Comparison of ENCODE assay signal across 25 mouse cellular contexts in the genomic region with DNA sequence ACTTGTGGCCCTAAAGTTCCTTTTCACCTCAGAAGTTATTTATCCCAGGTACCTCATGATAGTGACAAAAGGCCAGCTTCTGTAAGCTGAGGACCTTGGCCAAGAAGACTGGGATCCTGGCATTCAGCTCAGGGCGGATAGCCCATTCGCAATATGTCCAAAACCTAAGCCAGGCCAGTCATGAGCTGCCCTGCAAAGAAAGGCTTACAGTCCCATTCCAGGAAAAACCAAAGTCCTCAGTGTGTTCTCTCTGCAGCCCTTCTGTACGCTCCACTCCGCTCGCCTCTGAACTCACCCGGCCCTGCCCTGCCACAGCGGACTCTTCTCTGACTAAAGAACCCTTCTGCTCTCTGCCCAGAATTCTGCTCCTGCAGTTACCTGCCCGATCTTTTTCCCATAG.
A peak's percentile ranks its signal among the peaks of the same experiment; 100 is the strongest.
DNase-seq lines count a peak whose midpoint lies in the region; ATAC-seq lines count a peak whose summit lies in the region.
"Had no signal": no experiment of that assay in that cellular context is flagged by ENCODE, and none has a peak within 500 bp of the region (broad histone marks: within the 10 kb centered on the region; RNA-seq: fewer than 3 reads in every experiment).

No protein-coding gene starts in this region.

- no peak overlapping the region for H3K4me2 ChIP-seq in midbrain, embryonic 14.5 days (ENCODE audit: low read length)
- H3K4me2 ChIP-seq: heart, embryonic 12.5 days; hindbrain, embryonic 14.5 days; liver, embryonic 13.5 days; midbrain, embryonic 12.5 days; neural tube, embryonic 13.5 days had no signal

- 96% methylated on average over 8 of the region's 8 CpGs for WGBS in midbrain, embryonic 14.5 days

- H3K9ac ChIP-seq in midbrain, embryonic 14.5 days (replicated peaks; ENCODE audit: low read length): no peak overlapping the region
- H3K9ac ChIP-seq: heart, embryonic 12.5 days; hindbrain, embryonic 14.5 days; liver, embryonic 13.5 days; midbrain, embryonic 12.5 days; neural tube, embryonic 13.5 days had no signal

- intact Hi-C loops in heart, postnatal 36 days (cut with DNase I): no loop called here
- intact Hi-C loops in left cerebral cortex, postnatal 14 days (cut with DNase I): no loop called here

- no peaks in the 10 kb centered on the region for H3K27me3 ChIP-seq in midbrain, embryonic 14.5 days (ENCODE audit: control insufficient read depth, insufficient read depth, low read length)
- H3K27me3 ChIP-seq: heart, embryonic 12.5 days; liver, embryonic 13.5 days; midbrain, embryonic 12.5 days; neural tube, embryonic 13.5 days had no signal

- H3K36me3 ChIP-seq in midbrain, embryonic 14.5 days (ENCODE audit: control insufficient read depth, insufficient read depth, low read length): no peaks in the 10 kb centered on the region
- H3K36me3 ChIP-seq: heart, embryonic 12.5 days; liver, embryonic 13.5 days; midbrain, embryonic 12.5 days; neural tube, embryonic 13.5 days had no signal

- no peaks in the 10 kb centered on the region for H3K9me3 ChIP-seq in midbrain, embryonic 14.5 days (ENCODE audit: control insufficient read depth, low read length)
- H3K9me3 ChIP-seq: liver, embryonic 13.5 days; midbrain, embryonic 12.5 days; neural tube, embryonic 13.5 days had no signal

- ATAC-seq in midbrain, embryonic 14.5 days (ENCODE audit: low FRiP score, low TSS enrichment): no peak
- ATAC-seq: CD4-positive, CD25-positive, alpha-beta regulatory T cell, adult 4 months; forebrain, embryonic 14.5 days; inflammation-experienced regulatory T-cells, adult 6 months; lung, postnatal 0 days had no signal

- DNase-seq in heart, adult 11 months: peak; percentile 70
- DNase-seq in heart, postnatal 36 days: no peak
- DNase-seq in cerebellum, adult 11-12 months: peak; percentile 69
- DNase-seq in cerebellum, adult 9-11 months: peak; percentile 73
- no peak for DNase-seq in midbrain, embryonic 14.5 days
- no peak for DNase-seq in right cerebral cortex, adult 2 months (ENCODE audit: low spot score in 2 of 2)
- no peak for DNase-seq in left cerebral cortex, postnatal 14 days (ENCODE audit: low spot score in 2 of 2)
- DNase-seq: gastrocnemius, postnatal 25 days; heart, adult 2 months; kidney, adult 9 months; kidney, postnatal 10 days; left cerebral cortex, postnatal 4 days; liver, embryonic 13.5 days; lung, adult 18-20 months; lung, postnatal 4 days had no signal

- H3K4me3 ChIP-seq in midbrain, embryonic 14.5 days (replicated peaks; ENCODE audit: low read depth, low read length): no peak overlapping the region
- H3K4me3 ChIP-seq: heart, adult 2 months; heart, embryonic 12.5 days; left cerebral cortex, adult 2 months; liver, embryonic 13.5 days; megakaryocyte, embryonic 14.5 days; midbrain, embryonic 12.5 days; neural tube, embryonic 13.5 days had no signal

- no peaks in the 10 kb centered on the region for H3K4me1 ChIP-seq in midbrain, embryonic 14.5 days (ENCODE audit: control insufficient read depth, insufficient read depth, low read length)
- H3K4me1 ChIP-seq: liver, embryonic 13.5 days; megakaryocyte, embryonic 14.5 days; midbrain, embryonic 12.5 days; neural tube, embryonic 13.5 days had no signal

- H3K27ac ChIP-seq in midbrain, embryonic 14.5 days (replicated peaks; ENCODE audit: low read depth, low read length): no peak overlapping the region
- H3K27ac ChIP-seq: heart, adult 2 months; hindbrain, embryonic 14.5 days; left cerebral cortex, adult 2 months; liver, embryonic 13.5 days; midbrain, embryonic 12.5 days; neural tube, embryonic 13.5 days had no signal

Comparison
In these comparisons a context has a peak if more than half of its experiments do, and no peak if none do; other contexts are left out.
1. DNase-seq: peak in heart, adult 11 months (single experiment), cerebellum, adult 11-12 months (single experiment) and cerebellum, adult 9-11 months (single experiment); none in heart, postnatal 36 days (0 of 2), midbrain, embryonic 14.5 days (single experiment), right cerebral cortex, adult 2 months (0 of 2) and left cerebral cortex, postnatal 14 days (0 of 2).